Mouse (Mus musculus) CH12.LX (cell line): ENCODE data around the gene Dpm2. TPM values are rescaled to one million over a fixed set of nuclear protein-coding genes. Genes with fewer than 3 reads are reported as not detected.

Experiments used
- DNase-seq: peaks from one replicate; pipeline ENCODE4 v3.0.0-alpha.2; 2013; ENCODE audit errors: extremely low read depth
- H3K27ac ChIP-seq: 2 replicates; pipeline ENCODE4 v1.5.1; 2012; ENCODE audit warnings: low read depth, mild to moderate bottlenecking, control low read depth, moderate library complexity; ENCODE audit not compliant: insufficient read depth
- H3K27me3 ChIP-seq: replicated peaks from 2 replicates; pipeline ENCODE3; 2012; ENCODE audit warnings: inconsistent platforms
- H3K36me3 ChIP-seq, 2 experiments: replicated peaks in 1 of 2; 2 replicates each; pipeline versions ENCODE3 to v1.6.1; 2012; ENCODE audit warnings: inconsistent platforms in 1 of 2, low read length in 1 of 2, mild to moderate bottlenecking in 1 of 2, mixed read lengths in 1 of 2, moderate library complexity in 1 of 2; ENCODE audit not compliant: control insufficient read depth in 1 of 2, insufficient read depth in 1 of 2
- H3K4me1 ChIP-seq, 2 experiments: 2 replicates each; pipeline ENCODE4 v1.6.1; 2012; ENCODE audit warnings: inconsistent platforms in 1 of 2, moderate library complexity in 1 of 2; ENCODE audit not compliant: insufficient read depth in 2 of 2, control insufficient read depth in 1 of 2
- H3K4me2 ChIP-seq: 2 replicates; pipeline ENCODE4 v1.6.1; 2012; ENCODE audit warnings: low read depth, mild to moderate bottlenecking, control low read depth; ENCODE audit not compliant: poor library complexity, insufficient read depth, severe bottlenecking
- H3K4me3 ChIP-seq, 3 experiments: fragments of 150-350 bp in 1 of 3; sonication (generic) in 1 of 3; replicated peaks in 1 of 3; 2 replicates each; pipeline versions ENCODE3 to v1.5.1; 2011 to 2012; ENCODE audit warnings: low read depth in 2 of 3, low read length in 2 of 3, mild to moderate bottlenecking in 2 of 3, moderate library complexity in 2 of 3, control low read depth in 1 of 3, improper control_type of control experiment in 1 of 3, inconsistent platforms in 1 of 3, mixed read lengths in 1 of 3; ENCODE audit not compliant: poor library complexity in 1 of 3
- H3K79me2 ChIP-seq: replicated peaks from 2 replicates; pipeline ENCODE4 v1.6.1; 2012; ENCODE audit warnings: mild to moderate bottlenecking, moderate library complexity; ENCODE audit not compliant: control insufficient read depth, poor library complexity, insufficient read depth, severe bottlenecking; ENCODE audit errors: extremely low read depth
- H3K9ac ChIP-seq: 2 replicates; pipeline ENCODE4 v1.6.1; 2012; ENCODE audit warnings: low read depth, mild to moderate bottlenecking, control low read depth, moderate library complexity; ENCODE audit not compliant: insufficient read depth
- H3K9me3 ChIP-seq: replicated peaks from 2 replicates; pipeline ENCODE3; 2012; ENCODE audit warnings: low read length, inconsistent platforms, mixed read lengths
- BHLHE40 ChIP-seq: IDR thresholded peaks from 2 replicates; pipeline ENCODE4 v1.6.1; 2011; ENCODE audit warnings: mild to moderate bottlenecking, low read depth, low read length, improper control_type of control experiment
- CHD1 ChIP-seq: IDR thresholded peaks from 2 replicates; pipeline ENCODE4 v1.6.1; 2012; ENCODE audit warnings: low read depth, low read length, improper control_type of control experiment, inconsistent platforms
- CTCF ChIP-seq, 2 experiments: IDR thresholded peaks in 1 of 2; conservative IDR thresholded peaks in 1 of 2; 2 replicates each; pipeline ENCODE4 v1.5.1; 2011 to 2012; ENCODE audit warnings: low read depth in 2 of 2, low read length in 2 of 2, improper control_type of control experiment in 1 of 2, inconsistent platforms in 1 of 2, mild to moderate bottlenecking in 1 of 2, moderate library complexity in 1 of 2
- ELF1 ChIP-seq: IDR thresholded peaks from 2 replicates; pipeline ENCODE4 v1.6.1; 2014; ENCODE audit warnings: low read depth, mild to moderate bottlenecking, inconsistent platforms, low read length, improper control_type of control experiment
- EP300 ChIP-seq: IDR thresholded peaks from 2 replicates; pipeline ENCODE4 v1.6.1; 2011; ENCODE audit warnings: low read length, improper control_type of control experiment
- ETS1 ChIP-seq: conservative IDR thresholded peaks from 2 replicates; pipeline ENCODE4 v1.6.1; 2012; ENCODE audit warnings: low read depth, mild to moderate bottlenecking, inconsistent platforms, low read length, improper control_type of control experiment, moderate library complexity
- GABPA ChIP-seq: IDR thresholded peaks from 2 replicates; pipeline ENCODE4 v1.6.1; 2012; ENCODE audit warnings: low read depth, low read length, improper control_type of control experiment, inconsistent platforms; ENCODE audit not compliant: insufficient replicate concordance
- JUN ChIP-seq: IDR thresholded peaks from 2 replicates; pipeline ENCODE4 v1.6.1; 2011; ENCODE audit warnings: low read depth, mild to moderate bottlenecking, low read length, improper control_type of control experiment, moderate library complexity; ENCODE audit not compliant: insufficient read depth
- JUND ChIP-seq: conservative IDR thresholded peaks from 2 replicates; pipeline ENCODE4 v1.6.1; 2011; ENCODE audit warnings: low read depth, low read length, improper control_type of control experiment
- KAT2A ChIP-seq: IDR thresholded peaks from 2 replicates; pipeline ENCODE4 v1.6.1; 2012; ENCODE audit warnings: low read length, improper control_type of control experiment, inconsistent platforms; ENCODE audit not compliant: insufficient replicate concordance
- MAX ChIP-seq: IDR thresholded peaks from 2 replicates; pipeline ENCODE4 v1.6.1; 2011; ENCODE audit warnings: low read length, improper control_type of control experiment
- MEF2A ChIP-seq: IDR thresholded peaks from 2 replicates; pipeline ENCODE4 v1.6.1; 2014; ENCODE audit warnings: low read depth, mild to moderate bottlenecking, inconsistent platforms, low read length, improper control_type of control experiment, borderline replicate concordance
- MXI1 ChIP-seq: IDR thresholded peaks from 2 replicates; pipeline ENCODE4 v1.6.1; 2011; ENCODE audit warnings: mild to moderate bottlenecking, low read depth, low read length, improper control_type of control experiment
- MYC ChIP-seq: IDR thresholded peaks from 2 replicates; pipeline ENCODE4 v1.6.1; 2011; ENCODE audit warnings: low read depth, mild to moderate bottlenecking, improper control_type of control experiment, low read length
- NRF1 ChIP-seq: IDR thresholded peaks from 2 replicates; pipeline ENCODE4 v1.6.1; 2014; ENCODE audit warnings: low read depth, mild to moderate bottlenecking, inconsistent platforms, low read length, improper control_type of control experiment, moderate library complexity
- PAX5 ChIP-seq: IDR thresholded peaks from 2 replicates; pipeline ENCODE4 v1.6.1; 2012; ENCODE audit warnings: low read length, inconsistent platforms, mixed read lengths
- POLR2AphosphoS2 ChIP-seq: IDR thresholded peaks from 2 replicates; pipeline ENCODE4 v1.6.1; 2011; ENCODE audit warnings: low read depth, low read length, improper control_type of control experiment
- USF1 ChIP-seq: IDR thresholded peaks from 2 replicates; pipeline ENCODE4 v1.6.1; 2014; ENCODE audit warnings: low read depth, mild to moderate bottlenecking, inconsistent platforms, low read length, improper control_type of control experiment
- ZKSCAN1 ChIP-seq: IDR thresholded peaks from 2 replicates; pipeline ENCODE4 v1.6.1; 2012; ENCODE audit warnings: low read depth, inconsistent platforms, low read length, improper control_type of control experiment, borderline replicate concordance
- dilution Hi-C: fragments of 300-500 bp; cut with MboI; formaldehyde crosslinking; loops from 2 replicates; pipeline ENCODE4 v1.14.3; 2020; ENCODE audit warnings: low sequenced_read_pairs; ENCODE audit not compliant: extremely low pct_unique_long_range_greater_than_20kb, extremely low pct_ligation_motif_present
- in situ Hi-C: fragments of 300-500 bp; cut with MboI; formaldehyde crosslinking; loops from 3 replicates; pipeline ENCODE4 v1.14.3; 2019; ENCODE audit warnings: low sequenced_read_pairs, low pct_ligation_motif_present, low pct_unique_long_range_greater_than_20kb, mixed read lengths
- polyA plus RNA-seq: library from polyadenylated mRNA; unstranded; fragments of >175 nt; gene quantifications from 2 replicates; pipeline ENCODE4 v1.2.1, GENCODE M21; 2012; ENCODE audit warnings: low read depth; ENCODE audit not compliant: insufficient read length
- total RNA-seq, 2 experiments: library from RNA; depleted of rRNA; stranded (reverse); fragments of 300-350 nt in 1 of 2; fragments of >200 nt in 1 of 2; gene quantifications; 2 replicates each; pipeline ENCODE4 v1.2.3; 2012 to 2014

Dpm2 gene
- total and polyA plus RNA-seq, 3 experiments: 30.9 to 63.6 (median 33.8) TPM

- no peak for DNase-seq
- Histone ChIP-seq H3K4me1 (peaks cover 12 to 25% of the 10 kb centered on the region in 2 experiments), H3K9ac (no peak overlapping the region), H3K27me3 (no peaks in the 10 kb centered on the region), H3K4me2 (no peak overlapping the region), H3K4me3 (no peak overlapping the region), H3K27ac (no peak overlapping the region), H3K79me2 (no peaks in the 10 kb centered on the region), H3K9me3 (no peaks in the 10 kb centered on the region), H3K36me3 (peaks cover 0 to 19% of the 10 kb centered on the region in 2 experiments)
- TF ChIP-seq CHD1: no peak
- TF ChIP-seq BHLHE40: no peak
- no peak for TF ChIP-seq CTCF (conservative IDR thresholded peaks at IDR 0.05 in 1 of 2, IDR thresholded peaks at IDR 0.05 in 1 of 2; ENCODE audit: low read depth in 2 of 2, low read length in 2 of 2)
- no peak for TF ChIP-seq ZKSCAN1
- no peak for TF ChIP-seq NRF1
- no peak for TF ChIP-seq ELF1
- TF ChIP-seq MYC: no peak
- TF ChIP-seq MXI1: no peak
- no peak for TF ChIP-seq MAX
- no peak for TF ChIP-seq JUND
- TF ChIP-seq GABPA: no peak
- dilution Hi-C loops (no loop called here), in situ Hi-C loops (no loop called here)
Measured at GRCm38 (mm10) chr2:32547964-32548739, 22.5 kb upstream of the Dpm2 start.

GRCm38 (mm10) chr2:32549171-32549570 lies 21.5 kb upstream of the Dpm2 start:
- Histone ChIP-seq H3K9me3 (no peaks in the 10 kb centered on the region), H3K9ac (no peak overlapping the region), H3K4me2 (no peak overlapping the region), H3K79me2 (no peaks in the 10 kb centered on the region), H3K4me3 (no peak overlapping the region), H3K4me1 (peaks cover 16 to 32% of the 10 kb centered on the region in 2 experiments), H3K27me3 (no peaks in the 10 kb centered on the region), H3K27ac (no peak overlapping the region), H3K36me3 (peaks cover 0 to 17% of the 10 kb centered on the region in 2 experiments)
- dilution Hi-C loops (no loop called here), in situ Hi-C loops (no loop called here)
- DNase-seq: no peak
- TF ChIP-seq POLR2AphosphoS2: no peak
- no peak for TF ChIP-seq MAX
- no peak for TF ChIP-seq CTCF (conservative IDR thresholded peaks at IDR 0.05 in 1 of 2, IDR thresholded peaks at IDR 0.05 in 1 of 2; ENCODE audit: low read depth in 2 of 2, low read length in 2 of 2)
- TF ChIP-seq PAX5: no peak
- TF ChIP-seq GABPA: no peak
- TF ChIP-seq JUND: no peak
- TF ChIP-seq CHD1: no peak
- no peak for TF ChIP-seq KAT2A
- no peak for TF ChIP-seq JUN
- TF ChIP-seq USF1: no peak
- TF ChIP-seq MEF2A: no peak
- no peak for TF ChIP-seq ETS1
- no peak for TF ChIP-seq EP300
- no peak for TF ChIP-seq MXI1
